Mouse (Mus musculus) kidney, postnatal 14 days (tissue): ENCODE data around the gene Asic3.

Source experiments
- DNase-seq: peaks from one replicate; pipeline ENCODE4 v3.0.0; 2022; ENCODE audit warnings: mixed read lengths

The Asic3 gene

DNA sequence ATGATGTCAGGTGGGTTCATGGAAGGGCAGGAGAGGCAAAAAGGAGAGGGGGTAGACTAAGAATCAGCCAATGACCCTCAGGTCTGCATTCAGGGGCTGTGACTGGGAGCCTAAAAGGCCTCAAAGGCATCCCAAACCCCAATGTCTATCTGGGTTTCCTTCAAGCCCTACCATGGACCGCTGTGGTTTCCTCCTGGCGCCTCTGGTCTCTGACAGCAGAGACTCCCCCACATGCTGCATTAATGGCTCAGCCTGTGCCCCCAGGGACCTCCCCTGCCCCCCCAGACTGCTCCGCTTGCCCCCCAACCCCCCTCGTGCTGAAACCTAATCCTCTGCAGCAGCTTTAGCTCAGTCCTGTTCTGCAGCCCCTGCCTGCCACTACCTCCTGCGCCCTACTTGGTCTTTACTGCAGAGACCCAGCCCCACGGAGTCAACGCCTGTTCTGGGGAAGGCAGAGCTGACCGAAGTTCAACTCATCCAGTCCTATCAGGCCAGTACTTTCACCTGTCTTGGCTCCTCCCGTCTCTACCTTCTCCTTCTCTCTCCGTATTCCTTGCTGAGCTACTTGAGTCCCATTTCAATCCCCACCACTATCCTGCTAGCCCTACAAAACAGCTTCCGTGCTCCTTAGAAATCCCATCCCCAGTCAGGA is at the start of gene Asic3:
Gene Asic3, plus strand, starts transcription at position 351 of the 652 bp plus-strand sequence.
- no peak for DNase-seq

DNA sequence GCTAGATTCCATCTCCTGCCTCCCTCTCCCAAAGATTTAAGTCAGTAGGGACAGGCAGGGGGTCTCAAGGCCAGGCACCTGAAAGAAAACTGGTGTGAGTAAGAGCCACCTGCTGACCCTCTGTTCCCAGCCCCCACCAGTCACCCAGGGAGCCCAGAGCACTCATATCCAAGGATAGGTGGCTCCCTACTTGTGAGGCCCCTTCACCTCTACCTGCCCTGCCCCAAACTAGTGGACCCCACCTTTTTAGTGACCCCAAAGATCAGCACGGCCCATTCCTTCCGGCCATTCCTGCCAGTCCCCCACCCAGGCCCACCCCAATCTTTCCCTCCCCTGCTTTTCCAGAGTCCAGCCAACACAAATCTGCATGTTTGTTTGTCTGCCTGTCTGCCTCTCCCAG is 49.7 kb upstream of the Asic3 start:
- DNase-seq: no peak

- DNase-seq: no peak
Observed at GRCm38 (mm10) chr5:24364061-24364460, 49.1 kb upstream of the Asic3 start.

- peak; percentile 82 for DNase-seq
Observed at GRCm38 (mm10) chr5:24364508-24364907, 48.7 kb upstream of the Asic3 start, which contains the start of gene Nos3. Nos3 (plus strand) TSS chr5:24364810.

DNA sequence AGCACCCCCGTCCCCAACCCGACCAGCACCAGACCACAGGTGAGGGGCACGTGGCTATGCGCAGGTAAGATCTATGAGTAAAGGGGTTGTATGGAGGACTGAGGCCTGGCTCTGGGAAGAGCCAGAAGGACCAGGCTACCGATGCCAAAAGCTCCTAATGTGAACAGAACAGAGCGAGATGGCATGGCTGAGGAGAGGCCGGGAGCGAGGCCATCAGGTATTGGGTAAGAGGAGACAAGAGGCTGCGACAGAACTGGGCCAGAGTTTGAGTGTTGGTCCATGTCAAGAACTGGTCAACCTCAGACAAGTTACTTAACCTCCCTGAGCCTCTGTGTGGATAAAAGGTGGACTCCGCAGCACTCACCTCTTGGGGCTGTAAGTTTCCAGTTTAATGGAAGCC is 48.2 kb upstream of the Asic3 start:
- DNase-seq: no peak

- no peak for DNase-seq
Observed at GRCm38 (mm10) chr5:24365528-24365927, 47.7 kb upstream of the Asic3 start.

DNA sequence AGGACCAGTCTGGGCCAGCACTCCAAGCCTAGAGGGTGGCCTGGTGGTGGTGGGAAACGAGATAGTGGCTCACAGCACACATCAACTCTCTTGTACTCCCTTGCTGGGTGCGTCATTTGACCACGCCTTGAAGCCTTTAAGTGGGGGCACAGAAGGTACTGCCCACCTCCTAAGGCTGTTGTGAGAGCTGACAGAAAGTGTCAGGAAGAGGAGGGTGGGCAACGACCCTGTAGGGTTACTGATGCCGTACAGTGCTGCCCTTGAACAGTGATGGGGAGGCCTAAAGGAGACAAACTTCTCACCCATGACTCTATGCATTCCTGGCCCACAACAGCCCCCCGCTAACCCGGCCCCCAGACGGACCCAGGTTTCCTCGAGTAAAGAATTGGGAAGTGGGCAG is 46.8 kb upstream of the Asic3 start:
- DNase-seq: no peak

GRCm38 (mm10) chr5:24369767-24370166 is 43.4 kb upstream of the Asic3 start:
- no peak for DNase-seq

DNA sequence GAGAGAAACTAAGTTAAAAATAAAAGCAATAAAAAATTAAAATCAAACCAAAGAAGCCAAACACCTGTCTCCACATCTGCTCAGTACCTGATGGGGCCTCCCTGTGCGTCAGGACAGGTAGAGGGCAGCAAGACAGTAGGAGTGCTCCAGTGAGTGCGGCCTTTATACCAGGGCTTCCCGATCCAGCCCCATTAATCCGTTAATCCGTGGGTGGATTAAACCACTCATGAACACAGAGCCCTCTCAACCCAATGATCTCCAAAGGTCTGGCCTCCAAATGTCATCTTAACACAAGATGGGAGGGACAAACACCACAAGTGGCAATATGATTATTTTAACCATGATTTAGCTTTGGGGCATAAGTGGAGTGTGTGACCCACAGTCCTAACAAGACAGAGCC is 39.4 kb upstream of the Asic3 start:
- no peak for DNase-seq

- no peak for DNase-seq
Observed at GRCm38 (mm10) chr5:24374216-24374615, 39.0 kb upstream of the Asic3 start.

GRCm38 (mm10) chr5:24374666-24375328 is 38.4 kb upstream of the Asic3 start:
- DNase-seq: no peak

GRCm38 (mm10) chr5:24378700-24379099 is 34.5 kb upstream of the Asic3 start:
- no peak for DNase-seq

- no peak for DNase-seq
Observed at GRCm38 (mm10) chr5:24379501-24379900, 33.7 kb upstream of the Asic3 start.

GRCm38 (mm10) chr5:24380499-24380898 is 32.7 kb upstream of the Asic3 start:
- no peak for DNase-seq

DNA sequence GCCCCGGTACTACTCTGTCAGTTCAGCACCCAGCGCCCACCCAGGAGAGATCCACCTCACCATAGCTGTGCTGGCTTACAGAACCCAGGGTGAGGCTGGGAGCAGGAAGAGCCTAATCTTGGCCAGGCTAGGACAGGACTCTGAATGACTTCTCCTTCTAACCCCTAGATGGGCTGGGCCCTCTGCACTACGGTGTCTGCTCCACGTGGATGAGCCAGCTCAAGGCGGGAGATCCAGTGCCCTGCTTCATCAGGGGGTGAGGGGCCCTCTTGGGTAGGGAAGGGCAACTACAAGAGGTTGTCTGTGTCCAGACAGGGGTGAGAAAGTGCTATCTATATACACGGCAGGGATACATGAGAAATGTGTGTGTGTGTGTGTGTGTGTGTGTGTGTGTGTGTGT is 31.7 kb upstream of the Asic3 start:
- DNase-seq: no peak

DNA sequence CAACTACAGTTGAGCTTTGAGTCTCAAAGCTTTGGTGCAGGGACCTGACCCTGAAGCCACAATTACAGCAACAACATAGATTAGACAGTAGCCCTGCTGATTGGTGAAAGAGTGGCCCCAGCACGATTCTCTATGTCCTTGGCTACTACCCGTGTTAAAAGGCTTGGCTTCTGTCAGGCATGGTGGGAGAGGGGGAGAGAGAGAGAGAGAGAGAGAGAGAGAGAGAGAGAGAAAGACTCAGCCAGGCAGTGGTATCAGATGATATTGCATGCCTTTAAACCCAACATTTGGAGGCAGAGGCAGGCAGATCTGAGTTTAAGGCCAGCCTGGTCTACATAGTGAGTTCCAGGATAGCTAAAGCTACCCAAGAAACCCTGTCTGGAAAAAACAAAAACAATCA is 31.2 kb upstream of the Asic3 start:
- DNase-seq: no peak

GRCm38 (mm10) chr5:24383026-24383859 is 29.9 kb upstream of the Asic3 start:
- DNase-seq: peak; percentile 90

- peak; percentile 70 for DNase-seq
Observed at GRCm38 (mm10) chr5:24384407-24384806, 28.8 kb upstream of the Asic3 start.

DNA sequence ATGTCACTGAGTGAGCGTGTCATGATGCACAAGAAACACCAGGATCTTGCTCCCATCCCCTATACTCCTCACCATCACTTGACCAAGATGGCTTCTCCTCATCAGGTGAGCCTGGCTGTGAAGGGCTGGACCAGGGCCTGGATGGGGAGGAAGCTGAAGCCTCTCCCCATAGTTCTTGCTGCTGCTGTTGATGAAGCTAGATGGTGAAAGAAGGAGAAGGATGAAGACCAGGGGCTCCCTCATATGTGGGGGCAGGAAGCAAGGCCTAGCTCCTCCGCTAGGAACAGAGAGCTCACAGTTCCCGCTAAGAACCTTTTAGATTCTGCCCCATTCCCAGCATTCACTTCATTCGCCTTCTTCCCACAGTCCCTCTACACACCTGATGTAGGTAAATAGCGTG is 27.8 kb upstream of the Asic3 start:
- no peak for DNase-seq

DNA sequence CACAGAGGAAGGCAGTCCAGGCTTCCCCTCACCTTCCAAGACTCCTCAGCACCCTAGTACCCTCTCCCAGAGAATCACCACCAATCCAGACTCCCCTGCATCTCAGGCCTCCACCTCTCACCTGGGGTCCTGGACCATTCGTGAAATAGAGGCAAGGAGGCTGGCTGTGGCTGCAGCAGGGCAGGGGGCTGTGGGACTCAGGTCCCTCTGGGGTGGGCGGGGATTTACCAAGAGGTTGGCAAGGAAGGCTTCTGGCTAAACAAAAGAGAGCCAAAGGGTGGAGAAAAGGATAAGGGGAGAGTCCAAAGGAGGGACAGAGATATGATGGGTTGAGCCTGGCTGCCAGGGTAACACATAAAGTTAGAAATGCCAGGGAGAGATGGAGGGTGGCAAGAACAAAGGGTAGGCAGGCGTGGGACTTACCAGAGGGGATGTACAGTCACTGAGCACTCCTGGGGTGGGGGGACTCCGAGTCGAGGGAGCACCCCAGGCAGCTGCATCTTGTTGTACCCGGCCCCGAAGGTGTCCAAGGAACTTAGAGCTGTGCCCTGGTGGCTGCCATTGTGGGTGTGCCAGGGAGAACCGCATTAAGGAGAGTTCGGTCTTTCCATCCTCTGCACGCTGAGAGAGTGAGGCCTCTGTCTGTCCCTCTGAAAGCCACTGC is 27.2 kb upstream of the Asic3 start:
- DNase-seq: no peak

GRCm38 (mm10) chr5:24387264-24388241 is 25.6 kb upstream of the Asic3 start:
- DNase-seq: peak; percentile 84
